Mouse (Mus musculus) spleen, postnatal 36 days (tissue): ENCODE data around the gene Lrrc8b.

Experiments
- DNase-seq, 2 experiments: peaks; one replicate each; pipeline ENCODE4 v3.0.0; 2022; ENCODE audit warnings: low spot score in 2 of 2, mixed read lengths in 1 of 2

The Lrrc8b gene

GRCm38 (mm10) chr5:105484247-105484646 is 68.7 kb downstream of the Lrrc8b start:
- no peak for DNase-seq

GRCm38 (mm10) chr5:105484891-105485290 is 69.3 kb downstream of the Lrrc8b start:
- no peak for DNase-seq

GRCm38 (mm10) chr5:105490211-105490610 is 74.6 kb downstream of the Lrrc8b start:
- no peak for DNase-seq

GRCm38 (mm10) chr5:105491389-105491788 is 75.8 kb downstream of the Lrrc8b start:
- no peak for DNase-seq

GRCm38 (mm10) chr5:105492367-105493246 is 77.0 kb downstream of the Lrrc8b start:
- peak; percentile 69 to 76 for DNase-seq

- DNase-seq = no peak
Measured at GRCm38 (mm10) chr5:105493377-105493776, 77.8 kb downstream of the Lrrc8b start.

- no peak for DNase-seq
Measured at GRCm38 (mm10) chr5:105494246-105494917, 78.8 kb downstream of the Lrrc8b start.

- peak; percentile 88 to 89 for DNase-seq
Measured at GRCm38 (mm10) chr5:105494918-105495901, 79.6 kb downstream of the Lrrc8b start.

- no peak for DNase-seq
Measured at GRCm38 (mm10) chr5:105496133-105496532, 80.6 kb downstream of the Lrrc8b start.

GRCm38 (mm10) chr5:105496586-105496985 is 81.0 kb downstream of the Lrrc8b start:
- no peak for DNase-seq

GRCm38 (mm10) chr5:105498429-105499000 is 82.9 kb downstream of the Lrrc8b start:
- no peak for DNase-seq

- DNase-seq = no peak
Measured at GRCm38 (mm10) chr5:105499396-105499795, 83.8 kb downstream of the Lrrc8b start.

GRCm38 (mm10) chr5:105500132-105501121 is 84.9 kb downstream of the Lrrc8b start:
- DNase-seq = peak; percentile 43 to 49

GRCm38 (mm10) chr5:105501136-105501535 is 85.6 kb downstream of the Lrrc8b start:
- no peak for DNase-seq

- DNase-seq = no peak
Measured at GRCm38 (mm10) chr5:105508813-105509212, 93.2 kb downstream of the Lrrc8b start.

GRCm38 (mm10) chr5:105512297-105512696 is 96.7 kb downstream of the Lrrc8b start:
- no peak for DNase-seq

GRCm38 (mm10) chr5:105515532-105515931 is 100.0 kb downstream of the Lrrc8b start:
- DNase-seq = no peak

- no peak for DNase-seq
Measured at GRCm38 (mm10) chr5:105516290-105516689, 100.7 kb downstream of the Lrrc8b start.

GRCm38 (mm10) chr5:105517992-105518625 is 102.5 kb downstream of the Lrrc8b start:
- DNase-seq = no peak
